Mouse (Mus musculus) urinary bladder, postnatal 25 days (tissue): ENCODE results near the gene Snx9.

Experiments
- DNase-seq: peaks from one replicate; pipeline ENCODE4 v3.0.0; 2022; ENCODE audit warnings: low spot score

The Snx9 gene

GRCm38 (mm10) chr17:5841128-5841942, at the start of gene Snx9:
Gene Snx9 (plus strand): TSS chr17:5841329.
- peak; percentile 67 for DNase-seq

GRCm38 (mm10) chr17:5792164-5792791, 48.9 kb upstream of the Snx9 start:
- DNase-seq: no peak

- no peak for DNase-seq
Observed at GRCm38 (mm10) chr17:5793593-5793992, 47.5 kb upstream of the Snx9 start.

- DNase-seq: no peak
Observed at GRCm38 (mm10) chr17:5794276-5794675, 46.9 kb upstream of the Snx9 start.

- no peak for DNase-seq
Observed at GRCm38 (mm10) chr17:5795369-5795768, 45.8 kb upstream of the Snx9 start.

GRCm38 (mm10) chr17:5795878-5796277, 45.3 kb upstream of the Snx9 start:
- DNase-seq: peak; percentile 56

- no peak for DNase-seq
Observed at GRCm38 (mm10) chr17:5797124-5797760, 43.9 kb upstream of the Snx9 start.

- DNase-seq: no peak
Observed at GRCm38 (mm10) chr17:5798221-5798801, 42.8 kb upstream of the Snx9 start.

GRCm38 (mm10) chr17:5798900-5799299, 42.2 kb upstream of the Snx9 start:
- no peak for DNase-seq

- no peak for DNase-seq
Observed at GRCm38 (mm10) chr17:5799396-5800021, 41.6 kb upstream of the Snx9 start.

- DNase-seq: no peak
Observed at GRCm38 (mm10) chr17:5800254-5800653, 40.9 kb upstream of the Snx9 start.

- DNase-seq: no peak
Observed at GRCm38 (mm10) chr17:5800824-5801560, 40.1 kb upstream of the Snx9 start.

- no peak for DNase-seq
Observed at GRCm38 (mm10) chr17:5801761-5802655, 39.1 kb upstream of the Snx9 start.

GRCm38 (mm10) chr17:5802656-5802955, 38.5 kb upstream of the Snx9 start:
- no peak for DNase-seq

- DNase-seq: no peak
Observed at GRCm38 (mm10) chr17:5803229-5804012, 37.7 kb upstream of the Snx9 start.

- no peak for DNase-seq
Observed at GRCm38 (mm10) chr17:5804370-5805150, 36.6 kb upstream of the Snx9 start.

- no peak for DNase-seq
Observed at GRCm38 (mm10) chr17:5805151-5805834, 35.8 kb upstream of the Snx9 start.

GRCm38 (mm10) chr17:5805935-5806334, 35.2 kb upstream of the Snx9 start:
- DNase-seq: no peak
